Mouse (Mus musculus) kidney, adult 9 months (tissue): ENCODE data around the gene Tec.

Source experiments
- DNase-seq: peaks from one replicate; pipeline ENCODE4 v3.0.0; 2022

The Tec gene

DNA sequence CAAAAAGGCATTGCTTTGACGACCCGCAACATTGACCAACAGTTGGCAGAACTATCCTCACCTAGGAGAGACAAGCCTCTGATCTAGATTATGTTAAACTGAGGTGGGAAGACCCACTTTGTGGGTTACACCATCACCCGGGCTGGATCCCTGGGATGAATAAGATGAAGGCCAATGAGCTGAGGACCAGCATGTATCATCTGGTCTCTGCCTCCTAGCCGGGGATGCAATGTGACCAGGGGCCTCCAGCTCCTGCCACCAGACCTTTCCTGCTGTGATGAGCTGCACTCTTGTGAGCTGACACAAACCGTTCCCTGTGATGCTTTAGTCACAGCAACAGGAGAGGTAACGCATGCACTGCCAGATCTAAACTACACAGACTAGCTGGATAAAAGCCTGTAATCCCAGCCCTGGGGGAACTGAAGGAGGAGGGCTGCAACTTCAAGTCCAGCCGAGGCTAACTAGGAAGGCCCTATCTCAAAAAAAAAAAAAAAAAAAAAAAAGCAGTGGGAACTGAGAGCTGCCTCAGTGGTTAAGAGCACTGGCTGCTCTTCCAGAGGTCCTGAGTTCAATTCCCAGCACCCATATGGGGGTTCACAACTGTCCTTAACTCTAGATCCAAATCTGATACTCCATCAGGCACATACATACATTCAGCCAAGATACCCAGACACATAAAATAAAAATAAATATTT, 15.8 kb downstream of the Tec start:
- DNase-seq = no peak

DNA sequence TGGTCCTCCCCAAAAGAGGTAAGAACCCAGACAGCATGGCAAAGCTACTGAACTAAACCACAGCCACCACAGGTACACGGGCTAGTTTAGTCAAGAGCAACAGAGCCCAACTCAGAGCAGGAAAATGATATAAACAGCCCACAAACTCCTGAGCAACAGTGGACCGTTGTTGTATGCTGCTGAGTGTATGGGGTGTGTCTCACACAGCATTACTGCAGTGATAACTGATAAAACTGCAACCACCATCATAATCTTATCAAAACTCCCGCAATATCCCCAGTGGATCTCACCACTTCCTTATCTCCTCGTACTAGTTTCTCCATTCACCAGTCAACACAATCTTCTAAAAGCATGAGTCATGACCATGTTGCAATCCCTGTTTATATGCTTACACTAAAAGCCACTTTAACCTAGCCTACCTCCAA, 16.6 kb downstream of the Tec start:
- no peak for DNase-seq

DNA sequence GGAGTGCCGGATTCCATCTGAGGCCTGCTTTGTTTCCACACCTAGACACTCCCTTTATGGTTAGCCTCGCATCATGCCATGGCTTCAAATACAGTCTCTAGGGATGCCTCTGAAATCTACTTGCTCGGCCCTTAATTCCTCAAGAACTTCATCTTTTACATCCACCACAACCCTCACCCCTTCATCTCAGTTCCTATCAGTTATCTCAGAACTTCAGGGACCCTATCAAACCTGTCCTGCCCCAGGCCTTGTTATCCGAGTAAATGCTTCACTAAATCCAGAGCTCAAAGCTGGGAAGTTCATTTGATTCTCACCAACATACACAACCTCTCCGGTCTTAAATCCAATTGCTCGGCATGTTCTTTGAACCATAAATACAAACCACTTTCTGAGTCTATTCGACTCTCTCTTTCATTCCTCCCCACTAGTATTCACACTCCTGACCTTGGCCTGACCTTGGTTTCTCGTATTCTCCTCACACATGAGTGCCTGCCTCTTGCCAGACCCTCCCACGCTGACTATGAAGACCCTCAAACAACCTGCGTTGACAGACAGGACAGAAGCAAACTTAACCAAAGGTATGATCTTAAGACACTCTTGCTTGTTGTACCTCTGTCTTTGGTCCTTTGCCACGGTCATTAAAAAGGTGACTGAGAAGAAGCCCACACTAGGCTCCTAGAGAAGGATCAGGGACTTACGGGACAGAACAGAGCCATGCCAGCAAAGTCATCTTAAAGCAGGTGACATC, 17.2 kb downstream of the Tec start:
- DNase-seq = no peak

DNA sequence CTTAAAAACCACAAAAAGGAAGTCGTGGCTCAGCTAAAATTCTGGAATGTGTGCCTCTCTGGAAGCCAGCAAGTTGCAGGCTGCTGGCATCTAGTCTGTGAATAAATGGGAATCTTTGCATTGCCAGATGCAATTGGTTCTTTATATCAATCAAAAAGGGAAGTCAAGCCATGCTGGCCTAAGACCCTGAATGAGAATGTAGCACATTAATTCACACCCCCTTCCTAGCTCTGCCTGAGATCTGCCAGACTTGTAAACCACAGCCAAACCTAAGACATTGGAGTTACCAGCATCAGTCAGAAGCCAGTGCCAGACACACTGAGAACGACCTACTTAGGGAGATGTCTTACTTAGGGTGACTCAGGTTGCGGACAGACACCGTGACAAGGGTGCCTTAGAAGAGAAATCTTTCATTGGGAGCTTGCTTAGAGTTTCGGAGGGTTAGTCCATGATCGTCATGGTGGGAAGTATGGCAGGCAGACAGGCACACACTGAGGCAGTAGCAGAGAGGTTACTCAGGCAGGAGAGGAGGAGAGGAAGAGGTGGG, 19.3 kb downstream of the Tec start:
- DNase-seq = no peak

DNA sequence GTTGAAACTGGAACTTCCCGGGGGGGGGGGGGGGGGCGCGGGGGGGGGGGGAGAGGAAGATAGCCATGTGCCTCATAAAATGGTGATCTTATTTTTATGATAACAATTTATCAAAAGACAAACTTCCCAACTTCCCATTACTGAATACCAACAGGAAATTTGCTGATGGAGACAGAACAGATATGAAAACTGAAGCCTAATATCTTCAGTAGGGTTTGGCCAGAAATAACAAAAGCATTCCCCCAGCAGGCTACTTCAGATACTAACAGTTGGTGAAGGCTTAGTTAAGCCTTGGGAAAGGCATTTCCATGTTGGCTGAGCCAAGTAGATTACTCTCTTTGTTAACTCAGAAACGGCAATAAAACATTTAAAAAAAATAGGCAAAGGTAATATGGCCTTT, 21.6 kb downstream of the Tec start:
- no peak for DNase-seq

DNA sequence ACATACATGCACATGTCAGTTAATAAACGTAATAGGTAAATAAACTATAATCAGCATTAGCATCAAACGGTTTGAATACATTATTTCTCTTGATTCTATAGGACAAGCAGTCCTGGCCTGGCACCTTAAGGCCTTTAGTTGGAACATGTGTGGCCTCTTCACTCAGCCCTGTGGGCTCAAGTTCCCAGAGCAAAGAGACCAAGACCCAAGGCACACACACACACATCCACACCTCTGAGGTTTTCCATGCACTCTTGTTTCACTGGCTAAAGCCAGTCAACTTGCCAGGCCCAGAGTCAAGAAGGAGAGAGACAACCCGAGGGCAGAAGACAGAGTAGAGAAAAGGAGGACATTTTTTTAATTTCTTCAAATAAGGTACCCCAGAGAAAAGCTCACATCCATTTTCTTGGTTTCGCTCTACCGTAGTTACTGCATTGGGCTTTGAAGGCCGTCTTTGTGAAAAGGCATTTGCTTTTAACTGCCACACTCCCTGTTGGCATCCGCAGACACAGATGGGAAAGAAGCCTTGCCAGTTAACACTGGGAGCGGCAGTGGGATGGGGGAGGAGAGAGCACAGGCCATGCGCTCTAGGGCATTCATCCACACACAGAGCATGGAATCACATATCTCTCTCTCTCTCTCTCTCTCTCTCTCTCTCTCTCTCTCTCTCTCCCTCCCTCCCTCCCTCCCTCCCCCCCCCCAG, 22.2 kb downstream of the Tec start:
- no peak for DNase-seq

DNA sequence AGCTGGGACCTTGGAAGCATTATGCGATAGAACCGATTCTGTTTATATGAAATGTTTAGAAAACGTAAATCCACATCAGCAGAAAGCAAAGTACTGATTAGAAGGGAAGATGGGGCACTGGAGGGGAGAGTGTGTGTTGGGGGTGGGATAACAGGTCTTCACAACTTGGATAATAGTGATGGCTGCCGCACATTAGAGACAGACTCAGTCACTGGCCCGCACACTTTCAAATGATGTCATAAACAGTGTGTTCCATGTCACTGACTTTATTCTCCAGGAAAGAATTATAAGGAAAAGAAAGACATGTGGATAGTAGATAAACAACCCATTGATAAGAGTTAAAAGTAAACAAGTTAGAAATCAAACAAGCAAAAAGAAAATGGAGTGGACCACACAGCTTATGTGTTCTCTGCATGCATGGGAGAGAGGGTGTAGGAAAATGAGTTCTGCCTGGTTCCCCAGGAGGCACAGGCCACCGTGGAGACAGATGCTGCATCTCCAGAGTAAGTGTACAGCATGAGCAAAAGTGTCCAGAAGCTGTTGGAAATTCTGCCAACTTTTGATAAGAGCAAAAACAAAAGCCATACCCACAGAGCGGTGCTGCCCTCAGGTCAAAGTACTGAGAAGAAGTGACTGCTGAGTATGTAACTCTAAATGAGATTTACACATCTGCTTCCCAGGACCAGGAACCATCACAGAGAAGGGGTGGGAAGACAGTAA, 23.3 kb downstream of the Tec start:
- DNase-seq = no peak

DNA sequence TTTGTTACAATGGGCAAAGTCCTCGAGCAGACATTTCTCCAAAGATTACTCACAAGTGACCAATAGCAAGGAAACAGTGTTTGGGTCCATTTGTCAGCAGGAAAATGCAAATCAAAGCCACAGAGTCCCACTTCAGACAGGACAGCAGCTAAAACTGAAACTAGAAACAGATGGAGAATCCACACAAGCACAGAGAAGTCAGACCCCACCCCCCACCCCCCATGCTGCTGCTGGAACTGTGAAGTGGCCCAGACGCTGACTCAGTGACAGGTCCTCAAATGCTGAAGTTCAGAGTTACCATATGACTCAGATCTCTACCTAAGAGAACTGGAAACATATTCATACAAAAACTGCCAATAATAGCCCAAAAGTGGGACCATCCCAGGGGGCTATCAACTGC, 24.0 kb downstream of the Tec start:
- DNase-seq = no peak

DNA sequence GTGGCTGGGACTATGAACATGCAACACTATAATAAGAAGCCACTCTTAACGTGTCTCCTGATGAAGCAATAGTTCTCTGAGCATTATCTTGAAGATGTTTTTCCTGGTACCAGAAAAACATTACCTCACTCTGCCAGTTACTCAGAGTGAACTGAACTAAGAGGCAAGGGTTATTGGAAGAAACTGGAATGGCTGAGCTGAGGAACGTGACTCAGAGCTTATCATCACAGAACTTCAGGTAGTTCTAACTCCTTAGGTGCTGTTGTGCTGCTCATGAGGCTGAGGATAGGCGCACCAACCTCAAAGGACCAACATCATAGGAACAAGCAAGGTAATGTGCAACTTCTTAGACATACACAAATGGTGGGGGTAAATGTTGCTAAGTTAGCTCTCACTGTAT, 28.6 kb downstream of the Tec start:
- DNase-seq = no peak

DNA sequence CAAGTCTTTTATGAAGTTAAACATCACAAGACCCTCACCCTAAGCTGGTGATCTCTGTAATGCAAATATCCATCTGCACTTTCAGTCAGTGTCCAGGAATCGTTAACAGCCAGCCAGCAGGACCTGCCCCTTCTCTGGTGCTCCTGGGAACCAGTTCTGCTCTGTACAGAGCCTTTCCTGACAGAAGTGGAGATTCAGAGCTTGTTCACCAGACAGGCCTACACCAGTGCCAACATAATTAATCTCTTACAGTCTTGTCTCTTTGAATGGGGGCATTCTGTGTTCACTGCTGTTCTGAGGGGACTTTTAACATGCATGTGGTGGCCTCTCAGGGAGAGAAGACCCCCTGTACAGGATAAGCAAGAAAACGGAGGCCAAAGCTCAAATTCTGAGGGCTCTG, 29.3 kb downstream of the Tec start:
- DNase-seq = no peak

DNA sequence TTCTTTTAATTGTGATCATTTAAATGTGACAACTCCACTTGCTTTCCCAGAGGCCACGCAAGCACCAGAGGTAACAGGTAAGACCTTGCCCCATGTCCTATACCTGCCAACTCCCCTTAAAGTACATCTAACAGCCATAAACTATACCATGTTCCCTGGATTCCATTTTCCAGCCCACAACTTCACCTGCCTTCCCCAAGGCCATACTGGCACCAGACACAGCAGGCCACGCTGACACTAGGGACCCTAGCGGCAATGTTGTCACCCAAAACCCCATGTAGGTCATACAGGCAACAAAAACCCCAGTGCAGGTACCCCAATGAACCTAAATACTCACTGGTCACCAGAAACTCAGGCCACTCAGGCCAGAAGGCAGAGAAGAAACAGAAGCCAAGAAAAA, 32.6 kb downstream of the Tec start:
- DNase-seq = no peak

DNA sequence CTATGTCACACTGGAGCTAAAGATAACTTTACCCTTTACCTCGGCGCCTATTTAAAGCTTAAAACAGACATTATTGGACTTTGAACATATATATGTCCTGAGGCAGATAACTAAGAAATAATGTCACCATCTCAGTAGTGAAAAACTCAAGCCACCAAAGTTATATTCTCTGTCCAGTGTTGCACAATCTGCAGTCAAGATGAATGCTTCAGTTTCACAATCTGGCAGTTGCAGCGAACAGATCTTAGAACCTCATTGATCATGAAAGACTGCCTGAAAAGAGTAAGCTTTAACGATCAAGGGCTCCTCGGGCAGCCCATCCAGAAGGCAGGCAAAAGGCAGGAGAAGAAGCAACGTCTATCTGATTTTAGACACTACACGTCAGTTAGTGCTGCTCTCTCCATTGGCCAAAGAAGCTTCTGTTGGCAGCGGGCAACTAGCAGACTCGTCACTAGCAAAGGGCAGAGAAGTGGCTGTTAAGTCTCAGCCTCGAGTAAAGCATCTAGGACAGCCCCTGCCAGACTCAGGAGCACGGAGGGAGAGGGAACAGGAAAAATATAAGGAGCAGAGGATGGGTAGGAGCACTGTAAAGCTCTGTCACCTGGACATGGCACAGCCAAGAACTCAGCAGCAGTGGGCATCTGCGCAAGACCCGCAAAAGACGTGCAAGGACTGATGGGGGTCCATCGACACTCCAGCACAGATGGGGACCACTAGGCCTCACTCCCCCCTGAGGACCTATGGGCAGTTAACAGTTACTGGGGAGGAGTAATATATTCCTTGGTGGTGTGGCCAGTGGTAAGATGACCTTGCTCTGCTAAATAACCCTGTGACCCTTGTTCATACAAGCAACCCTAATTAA, 35.1 kb downstream of the Tec start:
- DNase-seq = no peak

DNA sequence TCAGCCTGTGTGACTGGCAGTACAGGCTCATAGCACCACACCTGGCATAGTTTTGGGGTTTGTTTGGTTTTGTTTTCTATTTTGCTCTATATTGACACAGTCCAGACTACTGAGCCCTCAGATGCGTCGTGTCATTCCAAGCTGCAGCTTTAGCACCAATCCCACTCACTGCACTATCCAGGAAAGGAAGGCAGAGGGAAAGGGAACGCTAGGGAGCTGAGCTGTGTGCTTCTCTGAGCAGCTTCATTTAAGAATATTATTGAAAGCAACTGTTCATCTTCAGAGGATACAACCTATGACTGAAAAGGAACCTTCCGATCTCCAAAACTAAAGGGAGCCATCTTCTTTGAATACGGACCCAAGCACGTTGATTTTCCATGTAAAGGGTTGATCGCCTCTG, 36.1 kb downstream of the Tec start:
- no peak for DNase-seq

DNA sequence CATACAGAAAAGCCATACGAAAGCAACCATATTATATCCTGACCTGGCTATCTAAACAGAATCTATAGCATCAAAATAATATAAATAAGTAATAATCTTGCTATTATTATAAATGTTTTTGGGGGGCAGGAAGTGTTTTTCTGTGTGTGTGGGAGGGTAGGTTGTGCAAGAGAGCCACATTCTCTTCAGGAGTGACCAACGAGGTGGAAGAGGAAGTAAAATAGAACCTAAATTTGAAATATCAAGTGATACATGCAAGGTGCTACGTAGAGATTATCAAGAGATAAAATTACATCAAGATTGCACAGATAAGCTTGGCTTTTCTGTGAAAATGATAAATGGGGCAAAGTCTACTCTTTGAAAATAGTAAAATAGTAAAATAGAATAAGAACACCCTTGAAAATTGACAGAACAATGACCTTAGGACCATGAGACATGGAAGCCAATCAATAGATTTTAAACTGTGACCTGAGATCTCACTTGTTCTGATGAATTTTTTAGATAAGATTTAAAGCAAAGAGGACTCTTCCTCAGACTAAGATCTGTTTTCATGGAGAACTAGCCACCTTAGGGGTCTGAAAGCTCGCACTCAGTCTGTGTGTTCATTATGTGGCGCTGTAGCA, 37.2 kb downstream of the Tec start:
- no peak for DNase-seq

DNA sequence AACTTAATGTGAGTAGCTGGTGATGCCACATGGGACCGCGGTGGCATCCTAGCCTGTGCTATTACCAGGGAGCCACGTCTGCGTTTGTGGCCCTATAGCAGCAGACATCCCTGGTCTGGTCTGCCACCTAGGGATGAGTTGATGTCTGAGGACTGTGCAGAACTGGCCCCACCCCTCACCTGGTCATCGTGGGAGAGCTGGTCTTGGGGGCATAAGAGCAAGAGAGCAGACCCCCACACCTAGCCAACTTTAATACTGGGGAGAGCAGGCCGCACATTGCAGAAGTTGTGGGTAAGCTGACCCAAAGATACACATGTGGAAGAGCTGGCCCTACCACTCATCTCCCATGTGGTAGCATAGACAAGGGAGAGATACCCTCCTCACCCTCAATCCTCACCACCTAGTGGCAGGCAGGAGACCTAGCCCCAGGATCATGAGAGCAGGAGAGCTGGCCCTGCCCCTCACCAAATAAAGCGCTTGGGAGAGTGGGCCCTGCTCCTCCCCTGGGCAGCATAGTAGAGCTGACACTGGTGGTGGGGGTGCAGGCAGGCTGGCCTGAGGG, 38.7 kb downstream of the Tec start:
- no peak for DNase-seq

DNA sequence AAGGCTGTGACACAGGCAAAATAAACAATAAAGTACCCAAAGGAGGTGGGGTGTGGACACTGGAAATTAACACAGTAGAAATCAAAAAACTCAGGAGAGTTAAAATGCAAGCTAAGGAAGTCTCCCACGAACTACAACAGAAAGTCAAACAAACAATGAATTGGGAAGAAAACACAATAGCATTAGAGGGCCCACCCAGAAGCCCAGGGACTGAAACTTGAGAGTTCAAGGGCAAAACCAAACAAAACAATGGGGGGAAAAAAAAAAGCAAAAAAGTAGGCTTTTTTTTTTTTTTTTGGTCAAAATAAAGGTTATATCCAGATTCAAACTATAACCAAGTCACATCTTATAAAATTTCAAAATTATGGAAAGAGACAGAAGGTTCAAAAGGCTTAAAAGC, 39.9 kb downstream of the Tec start:
- DNase-seq = no peak

DNA sequence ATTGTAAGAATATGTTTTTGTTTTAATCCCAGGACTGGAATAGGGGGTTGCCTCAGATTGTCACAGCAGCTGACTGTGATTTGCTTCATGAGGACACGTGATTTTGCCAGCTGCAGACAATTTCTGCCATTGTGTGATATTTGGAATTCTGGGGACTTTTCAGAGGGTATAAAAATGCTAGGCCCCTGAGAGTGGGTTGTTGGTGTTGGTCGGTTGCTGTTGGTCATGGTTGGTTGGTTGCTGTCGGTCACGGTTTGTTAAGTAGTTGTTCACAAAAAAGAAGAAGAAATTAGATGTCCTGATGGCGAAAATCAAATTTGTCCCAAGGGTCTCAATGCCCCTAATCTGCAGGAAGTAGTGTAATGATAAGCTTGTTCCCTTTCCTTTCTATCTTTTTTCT, 40.8 kb downstream of the Tec start:
- DNase-seq = no peak

DNA sequence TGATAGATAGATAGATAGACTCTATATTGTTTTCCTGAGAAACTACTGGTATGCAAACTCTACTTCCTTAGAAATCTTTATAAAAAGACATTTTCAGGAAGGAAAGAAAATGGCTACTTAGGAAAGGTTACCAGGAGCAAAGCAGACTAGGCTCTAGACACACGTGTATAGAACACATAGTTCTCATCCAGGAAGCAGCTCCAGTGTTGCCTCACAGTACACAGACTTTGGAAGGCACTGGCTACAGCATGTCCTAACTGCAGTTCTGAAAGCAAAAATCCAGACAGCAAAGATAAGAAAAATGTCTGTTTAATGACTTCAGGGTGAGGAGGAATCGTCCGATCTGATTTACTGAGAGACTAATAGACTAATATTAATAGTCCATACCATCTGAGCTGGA, 41.8 kb downstream of the Tec start:
- no peak for DNase-seq

DNA sequence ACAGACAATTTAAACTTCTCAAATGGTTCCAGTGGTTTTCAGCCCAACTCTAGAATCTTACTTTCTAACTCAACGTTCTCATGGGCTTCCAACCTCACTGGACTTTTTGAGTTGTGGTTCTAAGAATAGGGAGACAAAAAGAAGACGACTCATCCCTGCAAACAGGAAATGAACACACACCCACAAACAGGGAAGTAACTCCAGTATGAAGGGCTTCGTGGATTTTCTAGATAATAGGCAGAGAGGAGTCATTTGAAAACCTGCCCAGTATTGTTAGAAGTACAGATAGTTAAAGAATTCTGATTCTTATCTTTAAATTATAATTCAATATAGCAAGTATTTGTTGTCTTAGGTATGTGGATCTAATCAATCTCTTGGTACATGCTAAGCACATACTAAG, 47.6 kb downstream of the Tec start:
- no peak for DNase-seq

DNA sequence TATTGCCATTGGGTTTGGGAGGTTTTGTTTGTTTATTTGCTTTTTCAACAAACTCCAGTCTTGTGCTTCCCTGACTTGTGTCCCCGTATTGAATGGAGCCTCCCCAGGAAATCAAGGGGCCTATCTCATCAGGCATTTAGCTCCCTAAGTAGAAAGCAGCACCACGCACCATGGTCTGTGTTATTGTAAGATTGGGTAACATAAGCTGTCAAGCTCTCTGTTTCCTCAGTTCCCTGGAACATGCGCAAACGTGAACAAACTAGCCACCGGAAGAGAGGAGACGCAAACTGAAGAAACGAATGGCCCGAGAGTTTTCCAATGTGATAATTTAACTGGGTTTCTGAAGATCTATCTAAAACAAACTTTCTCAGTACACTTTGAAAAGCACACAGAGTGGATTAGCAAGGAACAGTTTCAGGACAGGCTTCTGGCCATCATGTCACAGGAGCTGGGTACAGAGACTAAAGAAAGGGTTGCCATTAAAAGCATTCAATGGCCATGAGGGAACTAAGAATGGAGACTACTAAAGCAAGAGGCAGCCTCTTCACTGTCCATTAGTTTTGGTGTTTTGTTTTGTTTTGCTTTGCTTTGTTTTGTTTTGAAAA, 48.1 kb downstream of the Tec start:
- DNase-seq = no peak
